Mouse (Mus musculus): ENCODE data around the gene Mapk11.

DNA sequence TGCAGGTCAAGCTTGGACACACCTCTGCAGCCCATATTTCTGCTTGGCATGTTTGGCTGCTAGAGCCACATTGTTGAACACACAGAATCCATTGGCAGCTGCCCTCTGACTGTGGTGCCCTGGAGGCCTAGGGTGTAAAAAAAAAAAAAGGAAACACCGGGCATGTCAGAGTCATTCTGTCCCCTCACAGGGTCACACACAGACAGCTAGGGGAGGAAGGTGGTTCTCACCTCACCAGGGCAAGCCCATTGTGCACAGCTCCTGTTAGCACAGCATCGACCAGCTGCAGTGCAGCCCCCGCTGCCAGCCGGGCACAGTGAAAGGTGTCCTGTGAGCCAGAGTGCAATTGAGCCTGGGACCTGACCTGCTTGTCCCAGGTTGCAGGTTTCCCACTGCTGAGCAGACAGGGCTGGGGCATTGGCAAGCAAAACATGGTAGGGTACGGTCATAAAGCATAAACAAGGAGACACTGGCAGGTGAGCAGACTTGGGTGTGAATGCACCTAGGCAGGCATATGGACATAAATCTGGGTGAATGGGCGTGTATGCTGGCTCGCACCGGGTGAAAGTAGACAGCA lies 22.0 kb downstream of the Mapk11 start:
- TF ChIP-seq POLR2A (IDR thresholded peaks at IDR 0.05; ENCODE audit: low read depth, low read length): no peak
- no peak for TF ChIP-seq CTCF (IDR thresholded peaks at IDR 0.05; ENCODE audit: borderline replicate concordance, insufficient read depth, low read length)
